Mouse (Mus musculus): ENCODE data around the gene Fxr1. TPM values are rescaled to one million over a fixed set of nuclear protein-coding genes. Genes with fewer than 3 reads are reported as not detected.

Gene Fxr1
- polyA plus RNA-seq, 1 experiment from 2014 or later = 81.2 TPM

DNA sequence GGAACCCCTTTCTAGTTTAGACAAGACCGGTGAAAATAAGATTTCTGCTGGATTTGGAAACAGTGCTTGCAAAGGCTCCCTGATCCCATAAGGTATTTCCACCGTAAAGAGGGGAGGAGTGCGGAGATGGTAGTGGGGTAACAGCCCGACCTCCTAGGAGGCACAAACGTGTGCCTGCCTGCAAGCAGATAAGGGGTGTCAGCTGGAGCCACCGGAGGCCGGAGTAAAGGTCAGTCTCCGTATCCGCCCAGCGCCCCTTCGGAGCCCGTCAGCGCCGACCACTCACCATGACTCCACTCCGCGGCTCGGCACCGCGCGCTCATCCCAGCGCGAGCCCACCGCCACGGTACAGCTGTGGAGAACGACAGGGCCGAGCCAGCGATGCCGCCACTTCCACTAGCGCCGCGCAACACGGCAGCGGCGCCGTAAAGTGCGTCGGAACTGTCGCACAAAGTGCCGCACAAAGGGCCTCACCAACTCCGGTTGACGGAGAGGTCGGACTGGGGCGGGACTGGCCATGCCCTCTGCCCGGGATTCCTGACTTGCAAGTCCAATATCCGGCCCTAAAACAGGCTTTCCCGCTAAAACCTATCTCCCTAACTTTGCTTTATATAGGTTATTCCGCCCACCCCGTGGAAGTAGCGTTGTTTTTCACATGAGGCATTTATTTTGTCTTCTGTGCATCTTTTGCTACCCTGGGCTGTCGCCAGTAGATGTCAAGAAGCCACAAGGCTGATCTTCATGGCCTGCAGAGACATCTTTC is 61.3 kb downstream of the Fxr1 start, which contains the start of gene Dnajc19:
Gene Dnajc19, minus strand, starts transcription at position 422 of the 763 bp plus-strand sequence.
- Histone ChIP-seq H3K9ac (ENCODE audit: low read length) (peak within 1 kb of the TSS; percentile 76), H3K27me3 (ENCODE audit: control insufficient read depth, insufficient read depth, low read length) (no peaks in the 10 kb centered on the region), H3K4me3 (ENCODE audit: low read depth, low read length) (peak within 1 kb of the TSS; percentile 78), H3K27ac (ENCODE audit: low read depth, low read length) (peak within 1 kb of the TSS; percentile 67; the same call in 1 of the 2 replicates), H3K9me3 (ENCODE audit: control insufficient read depth, low read length) (no peaks in the 10 kb centered on the region), H3K4me1 (ENCODE audit: control insufficient read depth, insufficient read depth, low read length) (peaks cover 5% of the 10 kb centered on the region; the same call in 1 of the 2 replicates), H3K36me3 (ENCODE audit: control insufficient read depth, insufficient read depth, low read length) (no peaks in the 10 kb centered on the region; the same call in 1 of the 2 replicates), H3K4me2 (ENCODE audit: low read depth) (peak within 1 kb of the TSS; percentile 53)
- peak; percentile 86 for ATAC-seq (ENCODE audit: insufficient read depth, low FRiP score, low TSS enrichment)
- DNase-seq (ENCODE audit: low spot score) = peak; percentile 95
- under 1% methylated on average over 50 of the region's 50 CpGs for WGBS

DNA sequence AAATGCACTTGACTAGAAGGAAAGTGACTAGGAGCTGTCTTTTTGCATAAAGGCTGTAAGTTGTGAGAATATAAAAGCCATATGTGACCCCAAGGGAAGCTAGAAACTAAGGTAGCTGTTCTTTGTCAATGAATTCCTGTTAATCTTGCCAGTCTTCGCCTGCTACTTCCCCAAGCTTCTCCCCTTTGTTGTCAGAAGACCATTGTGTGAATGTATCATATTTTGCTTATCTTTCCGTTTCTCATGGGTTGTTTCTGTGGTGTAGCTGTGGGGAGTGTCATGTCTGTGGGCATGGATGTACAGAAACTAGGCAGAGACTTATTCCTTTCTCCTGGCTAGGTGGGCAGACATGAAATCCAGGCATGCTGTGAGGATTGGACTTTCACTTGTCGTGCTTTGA is 62.2 kb downstream of the Fxr1 start:
- no peak overlapping the region for H3K9ac ChIP-seq (ENCODE audit: low read length)
- ATAC-seq (ENCODE audit: insufficient read depth, low FRiP score, low TSS enrichment) = no peak
- no peaks in the 10 kb centered on the region for H3K9me3 ChIP-seq (ENCODE audit: control insufficient read depth, low read length)
- peak overlapping the region; percentile 53 for H3K4me2 ChIP-seq (ENCODE audit: low read depth)
- H3K4me3 ChIP-seq (ENCODE audit: low read depth, low read length) = no peak overlapping the region
- 93% methylated on average over 3 of the region's 3 CpGs for WGBS
- no peaks in the 10 kb centered on the region; the same call in 1 of the 2 replicates for H3K36me3 ChIP-seq (ENCODE audit: control insufficient read depth, insufficient read depth, low read length)
- DNase-seq (ENCODE audit: low spot score) = no peak
- peaks cover 5% of the 10 kb centered on the region; the same call in 1 of the 2 replicates for H3K4me1 ChIP-seq (ENCODE audit: control insufficient read depth, insufficient read depth, low read length)
- no peak overlapping the region for H3K27ac ChIP-seq (ENCODE audit: low read depth, low read length)
- H3K27me3 ChIP-seq (ENCODE audit: control insufficient read depth, insufficient read depth, low read length) = no peaks in the 10 kb centered on the region

DNA sequence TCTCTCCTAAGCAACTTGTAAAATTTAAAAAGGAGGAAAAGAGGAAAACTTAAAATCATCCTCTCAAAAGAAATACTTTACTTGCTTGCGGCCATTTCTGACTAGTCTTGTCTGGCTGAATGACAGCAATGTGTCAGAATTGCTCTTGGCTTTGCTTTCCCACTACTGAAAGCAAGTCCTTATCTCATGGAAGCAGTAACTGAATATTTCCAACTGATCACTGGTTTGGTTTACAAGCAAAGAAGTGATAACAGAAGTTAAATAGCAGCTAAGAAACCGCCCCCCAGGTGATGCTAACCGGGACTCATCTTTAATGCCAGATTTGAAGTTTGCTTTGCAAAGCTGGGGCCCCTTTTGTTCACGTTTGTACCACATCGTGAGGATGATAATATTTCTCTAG is 63.9 kb downstream of the Fxr1 start:
- 74% methylated on average over 5 of the region's 5 CpGs for WGBS
- H3K4me3 ChIP-seq (ENCODE audit: low read depth, low read length) = no peak overlapping the region
- H3K36me3 ChIP-seq (ENCODE audit: control insufficient read depth, insufficient read depth, low read length) = no peaks in the 10 kb centered on the region; the same call in 1 of the 2 replicates
- no peak for ATAC-seq (ENCODE audit: insufficient read depth, low FRiP score, low TSS enrichment)
- no peak overlapping the region for H3K9ac ChIP-seq (ENCODE audit: low read length)
- no peaks in the 10 kb centered on the region for H3K9me3 ChIP-seq (ENCODE audit: control insufficient read depth, low read length)
- DNase-seq (ENCODE audit: low spot score) = no peak
- H3K4me1 ChIP-seq (ENCODE audit: control insufficient read depth, insufficient read depth, low read length) = peaks cover 5% of the 10 kb centered on the region; the same call in 1 of the 2 replicates
- H3K27ac ChIP-seq (ENCODE audit: low read depth, low read length) = no peak overlapping the region
- H3K4me2 ChIP-seq (ENCODE audit: low read depth) = no peak overlapping the region
- H3K27me3 ChIP-seq (ENCODE audit: control insufficient read depth, insufficient read depth, low read length) = no peaks in the 10 kb centered on the region

DNA sequence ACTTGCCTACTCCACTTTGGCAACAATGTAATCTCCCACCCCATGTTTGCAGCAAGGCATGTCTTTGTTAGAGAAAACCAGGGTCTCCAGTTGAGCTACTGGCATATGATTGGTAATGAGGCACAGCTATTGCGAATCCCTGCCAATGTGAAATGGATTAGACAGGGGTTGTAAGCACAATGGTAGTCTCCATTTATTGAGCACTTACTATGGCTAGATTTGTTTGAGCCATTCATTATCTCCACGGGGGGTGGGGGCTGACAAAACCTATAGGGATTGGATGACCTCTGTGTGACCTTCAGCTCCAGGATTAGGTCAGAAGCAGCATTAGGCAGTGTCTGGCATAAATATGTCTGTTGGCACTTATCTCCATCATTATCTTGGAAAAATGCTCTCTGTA is 83.1 kb downstream of the Fxr1 start:
- no peaks in the 10 kb centered on the region for H3K27me3 ChIP-seq (ENCODE audit: control insufficient read depth, insufficient read depth, low read length)
- H3K9ac ChIP-seq (ENCODE audit: low read length) = no peak overlapping the region
- no peaks in the 10 kb centered on the region for H3K36me3 ChIP-seq (ENCODE audit: control insufficient read depth, insufficient read depth, low read length)
- peak; percentile 68 for ATAC-seq (ENCODE audit: insufficient read depth, low FRiP score, low TSS enrichment)
- no peaks in the 10 kb centered on the region for H3K9me3 ChIP-seq (ENCODE audit: control insufficient read depth, low read length)
- WGBS = 33% methylated on average over 2 of the region's 2 CpGs
- no peak overlapping the region for H3K4me2 ChIP-seq (ENCODE audit: low read depth)
- H3K27ac ChIP-seq (ENCODE audit: low read depth, low read length) = peak overlapping the region; percentile 39; the same call in 1 of the 2 replicates
- DNase-seq (ENCODE audit: low spot score) = peak; percentile 58
- no peak overlapping the region for H3K4me3 ChIP-seq (ENCODE audit: low read depth, low read length)
- peaks cover 4% of the 10 kb centered on the region for H3K4me1 ChIP-seq (ENCODE audit: control insufficient read depth, insufficient read depth, low read length)

DNA sequence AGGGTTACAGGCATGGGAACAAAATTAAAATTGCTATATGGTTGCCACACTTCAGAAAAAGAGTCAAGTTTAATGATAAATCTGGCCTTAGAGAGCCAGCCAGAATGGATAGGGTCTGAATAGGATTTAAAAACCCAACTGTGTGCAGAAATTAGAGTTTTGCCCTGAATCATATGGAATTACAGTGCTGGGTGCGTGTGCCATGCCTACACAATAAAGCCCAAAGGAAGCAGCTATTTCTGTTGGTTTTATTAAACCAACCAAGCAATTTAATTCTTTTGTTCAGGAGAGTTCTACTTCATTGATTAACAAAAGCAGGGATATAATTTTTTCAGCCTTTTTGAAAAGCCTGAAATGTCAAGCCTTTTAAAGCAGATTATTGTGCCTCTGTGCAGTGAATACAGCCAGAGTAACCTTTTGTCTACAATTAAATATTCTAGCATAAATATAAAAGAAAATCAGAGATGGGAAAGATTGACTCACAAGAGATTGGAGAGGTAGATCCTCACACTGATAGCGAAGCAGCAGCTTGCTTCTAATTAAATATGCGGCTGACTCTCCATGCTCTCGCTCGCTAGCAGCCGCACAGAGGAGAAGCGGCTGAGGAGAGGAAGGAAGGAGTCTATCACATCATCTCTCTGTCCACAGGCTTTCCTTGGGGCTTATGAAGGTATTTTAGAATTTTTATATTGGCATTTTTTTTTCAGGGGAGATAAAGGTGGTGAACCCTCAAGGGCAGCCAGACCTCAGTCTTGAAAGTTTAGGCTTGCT is 84.3 kb downstream of the Fxr1 start:
- Histone ChIP-seq H3K27me3 (ENCODE audit: control insufficient read depth, insufficient read depth, low read length) (no peaks in the 10 kb centered on the region), H3K4me2 (ENCODE audit: low read depth) (peak overlapping the region; percentile 40), H3K36me3 (ENCODE audit: control insufficient read depth, insufficient read depth, low read length) (no peaks in the 10 kb centered on the region), H3K9me3 (ENCODE audit: control insufficient read depth, low read length) (no peaks in the 10 kb centered on the region), H3K4me3 (ENCODE audit: low read depth, low read length) (peak overlapping the region; percentile 20), H3K4me1 (ENCODE audit: control insufficient read depth, insufficient read depth, low read length) (peaks cover 4% of the 10 kb centered on the region), H3K27ac (ENCODE audit: low read depth, low read length) (peak overlapping the region; percentile 41; the same call in 1 of the 2 replicates), H3K9ac (ENCODE audit: low read length) (peak overlapping the region; percentile 5; the same call in 1 of the 2 replicates)
- ATAC-seq (ENCODE audit: insufficient read depth, low FRiP score, low TSS enrichment) (peak; percentile 59), DNase-seq (ENCODE audit: low spot score) (peak; percentile 19)
- WGBS = 35% methylated on average over 7 of the region's 7 CpGs

DNA sequence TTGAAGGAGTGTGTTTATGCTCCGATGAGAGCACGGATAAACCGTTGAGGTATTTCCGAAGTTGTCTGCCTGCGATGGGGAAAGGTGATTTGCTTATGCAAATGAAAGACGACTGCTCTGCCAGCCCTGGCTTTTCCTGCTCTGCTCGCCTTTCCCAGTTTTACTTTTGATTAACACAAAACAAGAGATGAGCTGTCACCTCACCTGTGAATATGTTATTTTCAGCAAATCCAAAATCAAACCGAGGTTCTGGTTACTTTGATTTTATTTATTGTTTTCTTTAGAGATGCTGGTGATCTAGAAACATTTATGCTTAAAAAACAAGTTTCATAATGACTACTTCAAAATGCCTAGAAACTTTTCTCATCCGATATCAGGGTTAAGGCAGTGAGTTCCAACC is 86.7 kb downstream of the Fxr1 start:
- Histone ChIP-seq H3K4me2 (ENCODE audit: low read depth) (peak overlapping the region; percentile 38), H3K36me3 (ENCODE audit: control insufficient read depth, insufficient read depth, low read length) (no peaks in the 10 kb centered on the region), H3K9me3 (ENCODE audit: control insufficient read depth, low read length) (no peaks in the 10 kb centered on the region), H3K27me3 (ENCODE audit: control insufficient read depth, insufficient read depth, low read length) (no peaks in the 10 kb centered on the region), H3K27ac (ENCODE audit: low read depth, low read length) (no peak overlapping the region), H3K4me1 (ENCODE audit: control insufficient read depth, insufficient read depth, low read length) (peaks cover 4% of the 10 kb centered on the region), H3K4me3 (ENCODE audit: low read depth, low read length) (peak overlapping the region; percentile 20), H3K9ac (ENCODE audit: low read length) (no peak overlapping the region)
- ATAC-seq (ENCODE audit: insufficient read depth, low FRiP score, low TSS enrichment) = no peak
- WGBS = 23% methylated on average over 9 of the region's 9 CpGs
- no peak for DNase-seq (ENCODE audit: low spot score)

DNA sequence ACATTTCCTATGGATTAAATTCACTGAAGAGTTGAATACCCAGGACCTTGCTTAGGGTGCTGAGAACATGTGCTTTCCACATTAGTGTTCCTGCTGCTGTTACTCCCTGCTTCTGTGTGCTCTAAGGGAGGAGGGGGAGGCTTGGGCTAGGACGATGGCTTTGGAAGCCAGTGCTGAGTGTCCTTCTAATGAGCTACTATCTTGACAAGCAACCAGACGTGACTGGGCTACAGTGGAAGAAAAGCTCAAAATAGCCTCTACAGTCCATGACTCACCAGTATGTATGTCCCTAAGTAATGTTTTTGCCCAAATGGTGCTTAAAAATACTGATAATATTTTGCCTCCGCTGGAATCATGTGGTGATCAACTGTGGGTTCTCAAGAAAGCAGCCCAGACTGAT is 87.9 kb downstream of the Fxr1 start:
- no peak overlapping the region for H3K4me2 ChIP-seq (ENCODE audit: low read depth)
- no peaks in the 10 kb centered on the region for H3K27me3 ChIP-seq (ENCODE audit: control insufficient read depth, insufficient read depth, low read length)
- no peak for DNase-seq (ENCODE audit: low spot score)
- peaks cover 4% of the 10 kb centered on the region for H3K4me1 ChIP-seq (ENCODE audit: control insufficient read depth, insufficient read depth, low read length)
- H3K36me3 ChIP-seq (ENCODE audit: control insufficient read depth, insufficient read depth, low read length) = no peaks in the 10 kb centered on the region
- no peak for ATAC-seq (ENCODE audit: insufficient read depth, low FRiP score, low TSS enrichment)
- no peak overlapping the region for H3K27ac ChIP-seq (ENCODE audit: low read depth, low read length)
- no peaks in the 10 kb centered on the region for H3K9me3 ChIP-seq (ENCODE audit: control insufficient read depth, low read length)
- no peak overlapping the region for H3K9ac ChIP-seq (ENCODE audit: low read length)
- 75% methylated on average over 3 of the region's 3 CpGs for WGBS
- H3K4me3 ChIP-seq (ENCODE audit: low read depth, low read length) = no peak overlapping the region

DNA sequence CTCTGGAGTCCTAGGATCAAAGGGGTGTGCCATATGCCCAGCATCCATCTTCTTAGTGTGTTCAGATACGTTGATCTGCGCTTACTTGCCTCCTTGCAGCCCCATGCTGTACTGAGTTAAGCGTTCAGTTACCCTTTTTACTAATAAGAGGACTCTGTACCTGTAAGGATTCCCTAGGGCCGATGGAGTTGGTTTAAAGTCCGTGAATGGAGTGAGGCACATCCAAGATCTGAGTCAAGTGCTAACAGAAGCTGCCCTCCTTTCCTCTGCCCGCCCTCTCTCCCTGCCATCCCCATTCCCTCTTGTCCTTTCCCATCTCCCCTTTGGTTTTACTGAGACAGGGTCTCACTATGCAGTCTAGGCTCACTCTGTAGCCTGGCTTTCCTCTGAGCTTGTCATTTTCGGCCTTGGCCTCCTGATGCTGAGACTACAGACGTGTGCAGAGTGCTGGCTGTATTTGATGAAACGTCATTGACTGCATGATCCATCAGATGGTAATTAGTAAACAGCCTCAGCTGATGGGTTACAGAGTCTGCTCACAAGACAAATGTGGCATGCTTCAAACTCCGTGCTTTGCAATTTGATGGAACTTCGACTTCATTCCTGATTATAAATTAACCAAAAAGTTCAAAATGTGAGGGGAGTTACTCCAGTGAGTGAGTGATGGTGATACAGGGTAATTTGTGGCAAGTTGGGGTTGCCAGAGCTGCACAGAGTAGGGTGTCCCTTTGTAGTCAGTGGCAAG is 92.4 kb downstream of the Fxr1 start:
- Histone ChIP-seq H3K4me1 (ENCODE audit: control insufficient read depth, insufficient read depth, low read length) (no peaks in the 10 kb centered on the region), H3K9ac (ENCODE audit: low read length) (no peak overlapping the region), H3K36me3 (ENCODE audit: control insufficient read depth, insufficient read depth, low read length) (no peaks in the 10 kb centered on the region), H3K27ac (ENCODE audit: low read depth, low read length) (no peak overlapping the region), H3K27me3 (ENCODE audit: control insufficient read depth, insufficient read depth, low read length) (no peaks in the 10 kb centered on the region), H3K4me2 (ENCODE audit: low read depth) (no peak overlapping the region), H3K9me3 (ENCODE audit: control insufficient read depth, low read length) (no peaks in the 10 kb centered on the region), H3K4me3 (ENCODE audit: low read depth, low read length) (no peak overlapping the region)
- 82% methylated on average over 11 of the region's 11 CpGs for WGBS
- DNase-seq (ENCODE audit: low spot score) (no peak), ATAC-seq (ENCODE audit: insufficient read depth, low FRiP score, low TSS enrichment) (no peak)

All from neural tube, embryonic 11.5 days (tissue).